Mouse (Mus musculus) neural tube, postnatal 0 days (tissue): ENCODE results near the gene Tmem63b. TPM values are rescaled to one million over a fixed set of nuclear protein-coding genes. Genes with fewer than 3 reads are reported as not detected.

Experiments used
- polyA plus RNA-seq: library from polyadenylated mRNA; unstranded; fragments of >200 nt; fragmentation: Nextera tagmentation; extraction: Ambion mirVana; gene quantifications from 2 replicates; pipeline ENCODE4 v1.2.1, GENCODE M21; 2015

Gene Tmem63b
- polyA plus RNA-seq, result 121 and 132 TPM in 2 replicates

DNA sequence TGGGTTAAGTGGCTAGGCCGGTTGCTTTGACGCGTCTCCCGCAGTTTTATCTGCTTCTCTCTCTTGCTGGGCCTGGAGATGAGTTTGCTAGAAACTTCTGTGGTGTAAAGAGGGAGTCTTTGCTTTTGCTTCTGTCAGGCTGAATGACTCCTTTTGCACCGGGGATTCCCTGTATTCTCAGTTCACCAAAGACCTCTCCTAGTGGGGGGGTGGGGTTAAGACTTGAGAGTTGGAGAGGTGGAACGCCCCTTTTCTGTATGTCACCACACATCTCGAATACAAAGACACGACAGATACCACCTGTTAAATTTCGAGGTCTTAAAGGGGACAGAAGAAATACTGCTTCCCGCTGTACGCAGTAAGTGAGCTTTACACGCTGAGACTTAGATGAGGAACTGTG, at the start of gene Tmem63b:
TSS of gene Tmem63b (minus strand) at position 190 of the 400 bp plus-strand sequence.

DNA sequence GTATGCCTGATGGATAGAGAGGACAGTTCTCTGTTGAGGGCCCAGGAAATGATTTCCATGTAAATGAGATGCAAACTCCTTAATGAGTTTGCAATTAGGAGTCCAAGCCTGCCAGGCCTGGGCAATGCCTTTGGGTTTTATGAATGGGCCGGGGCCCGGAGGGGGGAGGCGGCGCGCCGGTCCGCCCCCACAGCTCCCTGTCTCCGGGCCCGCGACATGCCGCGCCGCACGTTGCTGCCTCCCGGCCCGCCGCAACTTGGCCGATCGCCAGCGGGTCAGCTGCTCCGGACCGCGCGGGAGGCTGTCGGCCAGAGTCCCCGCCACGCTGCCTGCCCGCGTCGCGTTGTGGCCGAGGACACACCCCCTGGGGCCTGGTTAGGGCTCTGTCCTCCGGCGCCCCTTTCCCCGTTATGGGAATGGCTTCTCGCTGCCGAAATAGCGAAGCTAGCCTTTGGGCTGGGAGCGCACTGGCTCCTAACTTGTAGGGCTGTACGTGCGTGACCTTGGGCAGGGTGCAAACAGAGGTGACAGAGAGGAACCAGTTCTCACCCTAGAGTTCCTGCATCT, 47.1 kb upstream of the Tmem63b start, which contains the start of gene 1600014C23Rik:
TSS of gene 1600014C23Rik (minus strand) at position 110 of the 567 bp plus-strand sequence.

GRCm38 (mm10) chr17:45686093-45686619, 549 bp downstream of the Tmem63b start, which contains the start of gene Mrpl14:
Gene Mrpl14 (plus strand): TSS chr17:45686322.

GRCm38 (mm10) chr17:45659225-45659624, 27.5 kb downstream of the Tmem63b start, which contains the start of gene Capn11:
Gene Capn11 (minus strand): TSS chr17:45659325.

Other genes starting within 250 kb of the Tmem63b start
- gene Spats1, start 211.5 kb downstream of the Tmem63b start, polyA plus RNA-seq, result 3.4 and 3.6 TPM in 2 replicates
- gene Aars2, start 180.1 kb downstream of the Tmem63b start, polyA plus RNA-seq, result 13.2 and 15.3 TPM in 2 replicates
- gene Tcte1, start 163.5 kb downstream of the Tmem63b start, polyA plus RNA-seq, result 3.4 and 5.1 TPM in 2 replicates
- gene Tmem151b, start 137.2 kb downstream of the Tmem63b start, polyA plus RNA-seq, result 20.9 and 21.1 TPM in 2 replicates
- 4.0 and 4.4 TPM in 2 replicates for gene Nfkbie, start 131.2 kb downstream of the Tmem63b start, polyA plus RNA-seq
- 89.0 and 94.0 TPM in 2 replicates for gene Slc35b2, start 123.0 kb downstream of the Tmem63b start, polyA plus RNA-seq
- 1,341 and 1,373 TPM in 2 replicates for gene Hsp90ab1, start 113.6 kb downstream of the Tmem63b start, polyA plus RNA-seq
- 34.0 and 38.0 TPM in 2 replicates for gene Slc29a1, start 87.3 kb downstream of the Tmem63b start, polyA plus RNA-seq
- not detected in 2 replicates for gene Mymx, start 84.8 kb downstream of the Tmem63b start, polyA plus RNA-seq
- gene Capn11, start 27.6 kb downstream of the Tmem63b start, polyA plus RNA-seq, result 0.09 and 0.26 TPM in 2 replicates
- 144 and 145 TPM in 2 replicates for gene Mrpl14, start 583 bp downstream of the Tmem63b start, polyA plus RNA-seq
- gene 1600014C23Rik, start 46.9 kb upstream of the Tmem63b start, polyA plus RNA-seq, result 0.44 TPM in 1 of 2 replicates, not detected in the other